Mouse (Mus musculus): ENCODE measurements around the gene Nfkbil1.

DNA sequence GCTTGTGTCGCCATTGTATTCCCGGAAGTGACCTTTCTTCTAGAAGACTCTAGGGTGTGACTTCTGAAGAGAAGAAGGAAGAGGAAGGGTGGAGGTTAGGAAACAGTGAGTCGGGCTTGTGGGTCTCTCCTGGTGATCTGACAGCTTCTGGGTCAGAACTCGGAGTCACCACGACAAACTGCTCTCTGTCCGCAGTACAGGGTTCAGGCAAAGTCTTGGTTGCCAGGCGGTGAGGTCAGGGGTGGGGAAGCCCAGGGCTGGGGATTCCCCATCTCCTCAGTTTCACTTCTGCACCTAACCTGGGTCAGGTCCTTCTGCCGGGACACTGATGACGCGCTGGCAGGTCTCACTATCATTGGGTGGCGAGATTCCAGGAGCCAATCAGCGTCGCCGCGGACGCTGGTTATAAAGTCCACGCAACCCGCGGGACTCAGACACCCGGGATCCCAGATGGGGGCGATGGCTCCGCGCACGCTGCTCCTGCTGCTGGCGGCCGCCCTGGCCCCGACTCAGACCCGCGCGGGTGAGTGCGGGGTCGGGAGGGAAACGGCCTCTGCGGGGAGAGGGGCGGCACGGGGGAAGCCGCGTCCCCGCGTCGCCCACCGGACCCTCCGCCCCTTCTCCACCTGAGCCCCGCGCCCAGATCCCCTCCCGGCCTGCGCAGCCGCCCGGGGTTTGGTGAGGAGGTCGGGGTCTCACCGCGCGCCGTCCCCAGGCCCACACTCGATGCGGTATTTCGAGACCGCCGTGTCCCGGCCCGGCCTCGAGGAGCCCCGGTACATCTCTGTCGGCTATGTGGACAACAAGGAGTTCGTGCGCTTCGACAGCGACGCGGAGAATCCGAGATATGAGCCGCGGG is 27.3 kb upstream of the Nfkbil1 start, which contains the start of gene H2-D1:
- TF ChIP-seq POLR2A (IDR thresholded peaks at IDR 0.05; ENCODE audit: low read depth, low read length) (peak; percentile 99), GABPA (IDR thresholded peaks at IDR 0.05; ENCODE audit: insufficient replicate concordance, low read depth, low read length) (no peak), MAX (IDR thresholded peaks at IDR 0.05; ENCODE audit: low read length) (peak; percentile 87)
